Mouse (Mus musculus) ES-Bruce4 (cell line): Measurements from ENCODE around the gene Rhov. TPM values are rescaled to one million over a fixed set of nuclear protein-coding genes. Genes with fewer than 3 reads are reported as not detected.
A peak's percentile ranks its signal among the peaks of the same experiment; 100 is the strongest.

Experiments used
- H3K27ac ChIP-seq: 2 replicates; pipeline ENCODE4 v1.5.1; 2012; ENCODE audit warnings: low read length, inconsistent platforms; ENCODE audit not compliant: insufficient read depth
- H3K27me3 ChIP-seq: 2 replicates; pipeline ENCODE4 v1.6.1; 2012; ENCODE audit warnings: mild to moderate bottlenecking, low read length, inconsistent platforms; ENCODE audit not compliant: control insufficient read depth, poor library complexity, insufficient read depth, severe bottlenecking
- H3K36me3 ChIP-seq: 2 replicates; pipeline ENCODE4 v1.6.1; 2012; ENCODE audit warnings: inconsistent platforms, mild to moderate bottlenecking, low read length, moderate library complexity; ENCODE audit not compliant: control insufficient read depth, poor library complexity, insufficient read depth, severe bottlenecking
- H3K4me1 ChIP-seq: one replicate; pipeline ENCODE4 v1.8.1; 2011; ENCODE audit warnings: low read length; ENCODE audit not compliant: control insufficient read depth, insufficient read depth
- H3K4me3 ChIP-seq: 2 replicates; pipeline ENCODE4 v1.5.1; 2011; ENCODE audit warnings: low read depth, mild to moderate bottlenecking, low read length
- H3K9ac ChIP-seq: 2 replicates; pipeline ENCODE4 v1.6.1; 2012; ENCODE audit warnings: low read depth, mild to moderate bottlenecking, inconsistent platforms; ENCODE audit not compliant: poor library complexity, severe bottlenecking
- H3K9me3 ChIP-seq: replicated peaks from 2 replicates; pipeline ENCODE4 v1.6.1; 2012; ENCODE audit warnings: mild to moderate bottlenecking, low read length, inconsistent platforms; ENCODE audit not compliant: control insufficient read depth, poor library complexity, insufficient read depth, severe bottlenecking
- CTCF ChIP-seq: IDR thresholded peaks from one replicate; pipeline ENCODE4 v1.8.1; 2011; ENCODE audit warnings: low read depth, low read length
- EP300 ChIP-seq: IDR thresholded peaks from 2 replicates; pipeline ENCODE4 v1.6.1; 2011; ENCODE audit warnings: low read depth, low read length; ENCODE audit not compliant: insufficient read depth
- POLR2A ChIP-seq: IDR thresholded peaks from one replicate; pipeline ENCODE4 v1.8.1; 2011; ENCODE audit warnings: low read length; ENCODE audit not compliant: insufficient read depth
- polyA plus RNA-seq: library from polyadenylated mRNA; stranded (reverse); fragments of >200 nt; gene quantifications from 2 replicates; pipeline ENCODE4 v1.2.4, GENCODE M21; 2011; ENCODE audit warnings: low read depth; ENCODE audit not compliant: missing spikeins, insufficient read depth, insufficient read length

Rhov gene
- polyA plus RNA-seq, 1 experiment: 0.36 TPM

DNA sequence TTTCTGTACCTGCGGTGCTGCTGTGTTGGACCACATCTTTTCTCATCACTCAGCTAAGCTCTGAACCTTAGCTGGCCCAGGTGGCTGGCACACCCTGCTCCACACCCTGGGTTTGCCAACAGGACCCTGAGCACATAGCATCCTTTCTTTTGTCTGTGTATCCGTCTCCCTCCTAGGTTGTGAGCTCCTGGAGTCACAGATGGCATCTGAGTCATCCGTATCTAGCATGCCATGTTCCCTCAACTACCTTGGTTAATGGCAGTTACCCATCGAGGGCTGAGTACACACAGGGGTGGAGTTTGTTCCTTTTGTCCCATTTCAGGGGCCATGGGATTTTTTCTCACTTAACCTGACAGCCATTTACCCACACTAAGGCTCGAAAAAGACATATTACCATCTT lies 20.7 kb downstream of the Rhov start:
- H3K27me3 ChIP-seq: no peaks in the 10 kb centered on the region
- no peak overlapping the region for H3K4me3 ChIP-seq
- H3K36me3 ChIP-seq: peaks cover 25% of the 10 kb centered on the region
- no peak for TF ChIP-seq EP300
- no peak for TF ChIP-seq POLR2A
- no peak for TF ChIP-seq CTCF
- H3K9ac ChIP-seq: no peak overlapping the region
- no peaks in the 10 kb centered on the region for H3K9me3 ChIP-seq
- no peak overlapping the region for H3K27ac ChIP-seq
- no peaks in the 10 kb centered on the region for H3K4me1 ChIP-seq

DNA sequence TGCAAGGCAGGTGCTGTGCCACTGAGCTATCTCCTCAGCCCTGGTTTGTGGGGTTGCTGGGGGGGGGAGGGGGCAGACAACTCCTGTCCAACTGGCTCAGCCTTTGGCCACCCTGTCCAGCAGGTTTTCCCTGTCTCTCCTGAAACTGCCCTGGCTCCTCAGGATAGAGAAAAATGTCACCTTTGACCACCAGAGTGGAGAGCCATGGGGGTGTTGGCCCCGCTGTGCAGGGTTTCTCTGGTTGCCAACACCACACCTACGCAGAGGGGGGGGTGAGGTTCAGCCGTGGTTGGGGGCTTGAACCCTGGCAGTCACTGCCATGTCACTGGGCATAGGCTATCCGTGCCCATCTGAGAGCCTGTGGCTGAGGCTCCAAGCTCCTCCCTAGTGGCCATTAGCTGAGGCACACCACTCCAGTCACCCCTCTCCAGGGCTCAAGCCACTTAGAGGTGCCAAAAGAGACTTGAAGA lies 21.4 kb downstream of the Rhov start:
- H3K4me1 ChIP-seq: no peaks in the 10 kb centered on the region
- H3K9ac ChIP-seq: no peak overlapping the region
- peaks cover 29% of the 10 kb centered on the region for H3K36me3 ChIP-seq
- no peak overlapping the region for H3K27ac ChIP-seq
- H3K9me3 ChIP-seq: no peaks in the 10 kb centered on the region
- no peaks in the 10 kb centered on the region for H3K27me3 ChIP-seq
- TF ChIP-seq CTCF (no peak), POLR2A (no peak), EP300 (no peak)
- no peak overlapping the region for H3K4me3 ChIP-seq

DNA sequence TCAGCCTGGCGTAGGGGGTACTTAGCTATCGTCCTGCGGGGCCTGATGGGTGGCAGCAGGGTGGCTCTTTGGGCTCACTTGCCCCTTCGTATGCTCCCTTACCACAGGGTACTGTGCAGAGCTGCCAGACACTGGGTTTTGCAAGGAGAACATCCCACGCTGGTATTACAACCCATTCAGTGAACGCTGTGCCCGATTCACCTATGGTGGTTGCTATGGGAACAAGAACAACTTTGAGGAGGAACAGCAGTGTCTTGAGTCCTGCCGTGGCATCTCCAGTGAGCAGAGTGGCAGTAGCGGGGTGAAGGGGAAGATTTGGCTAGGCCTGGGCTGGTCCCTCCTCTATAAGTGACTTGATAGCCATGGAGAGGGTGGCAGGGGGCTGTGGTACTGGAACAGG lies 23.2 kb downstream of the Rhov start:
- H3K27ac ChIP-seq: no peak overlapping the region
- H3K9me3 ChIP-seq: no peaks in the 10 kb centered on the region
- H3K4me1 ChIP-seq: no peaks in the 10 kb centered on the region
- H3K4me3 ChIP-seq: no peak overlapping the region
- TF ChIP-seq EP300: no peak
- no peak for TF ChIP-seq CTCF
- no peak for TF ChIP-seq POLR2A
- H3K27me3 ChIP-seq: no peaks in the 10 kb centered on the region
- H3K36me3 ChIP-seq: peaks cover 32% of the 10 kb centered on the region
- no peak overlapping the region for H3K9ac ChIP-seq

DNA sequence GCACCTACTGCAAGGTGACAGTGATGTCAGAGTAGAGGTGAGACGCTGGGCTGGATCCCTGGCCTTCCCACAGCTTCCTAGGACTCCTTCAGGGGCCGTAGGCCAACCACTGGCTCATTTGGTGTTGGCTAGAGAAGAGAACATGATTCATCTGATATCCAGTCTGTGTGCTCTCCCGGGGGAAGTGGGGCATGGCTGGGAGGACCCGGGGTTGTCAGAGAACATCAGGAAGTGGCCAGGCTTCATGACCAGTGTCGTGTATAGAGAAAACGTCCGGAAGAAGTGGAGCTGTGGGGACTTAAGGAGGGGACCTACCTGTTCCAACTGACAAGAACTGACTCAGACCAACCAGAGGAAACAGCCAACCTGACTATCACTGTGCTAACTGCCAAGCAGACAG lies 25.8 kb downstream of the Rhov start:
- no peaks in the 10 kb centered on the region for H3K9me3 ChIP-seq
- peaks cover 7% of the 10 kb centered on the region for H3K4me1 ChIP-seq
- H3K36me3 ChIP-seq: peaks cover 32% of the 10 kb centered on the region
- no peak overlapping the region for H3K9ac ChIP-seq
- H3K27ac ChIP-seq: no peak overlapping the region
- H3K27me3 ChIP-seq: no peaks in the 10 kb centered on the region
- no peak overlapping the region for H3K4me3 ChIP-seq
- TF ChIP-seq POLR2A (no peak), CTCF (no peak), EP300 (no peak)

DNA sequence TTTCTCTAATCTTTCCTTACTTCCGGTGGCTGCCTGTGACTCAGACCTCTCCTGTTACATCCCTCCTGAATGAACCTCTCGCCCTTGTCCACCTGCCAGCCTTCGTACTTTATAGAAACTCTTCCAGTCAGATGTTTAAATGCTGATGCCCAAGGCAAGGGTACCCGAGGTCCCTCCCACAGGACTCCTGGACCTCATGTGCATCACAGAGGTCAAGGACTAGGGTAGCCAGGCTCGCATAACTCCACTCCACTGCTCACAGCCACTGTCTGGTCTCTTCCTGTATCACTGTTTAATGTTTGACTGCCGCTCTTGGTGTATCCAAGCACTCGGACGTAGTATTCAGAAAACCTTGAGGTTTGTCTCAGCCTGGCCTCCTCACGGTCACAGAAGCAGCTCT lies 28.5 kb downstream of the Rhov start:
- peaks cover 9% of the 10 kb centered on the region for H3K4me1 ChIP-seq
- no peak for TF ChIP-seq EP300
- TF ChIP-seq POLR2A: no peak
- no peak for TF ChIP-seq CTCF
- no peak overlapping the region for H3K27ac ChIP-seq
- H3K36me3 ChIP-seq: peaks cover 25% of the 10 kb centered on the region
- H3K27me3 ChIP-seq: no peaks in the 10 kb centered on the region
- H3K9me3 ChIP-seq: no peaks in the 10 kb centered on the region
- H3K9ac ChIP-seq: no peak overlapping the region
- H3K4me3 ChIP-seq: no peak overlapping the region

DNA sequence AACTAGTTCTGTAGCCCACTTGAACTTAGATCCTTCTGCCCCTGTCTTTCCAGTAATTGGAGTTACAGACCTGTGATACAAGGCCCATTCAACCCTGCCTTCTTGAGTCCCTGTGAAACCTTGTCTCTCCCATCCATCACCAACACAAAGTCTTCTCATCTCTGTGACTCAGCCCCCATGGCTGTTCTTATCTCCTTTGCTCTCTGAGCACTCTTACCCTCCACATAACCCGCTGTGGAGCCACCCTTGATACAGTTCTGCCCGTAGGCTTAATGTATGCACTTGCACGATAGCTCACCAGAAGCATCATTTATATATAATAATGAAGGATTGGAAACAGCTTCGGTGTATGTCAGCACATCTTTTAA lies 30.3 kb downstream of the Rhov start:
- H3K9me3 ChIP-seq: no peaks in the 10 kb centered on the region
- H3K9ac ChIP-seq: no peak overlapping the region
- H3K36me3 ChIP-seq: peaks cover 11% of the 10 kb centered on the region
- no peaks in the 10 kb centered on the region for H3K27me3 ChIP-seq
- peak overlapping the region; percentile 67 for H3K27ac ChIP-seq
- TF ChIP-seq CTCF: no peak
- H3K4me1 ChIP-seq: peaks cover 9% of the 10 kb centered on the region
- no peak overlapping the region for H3K4me3 ChIP-seq
